Mouse (Mus musculus) kidney, postnatal 14 days (tissue): Measurements from ENCODE around the gene Gm21974.
"Not testable (repeated sequence)": the region's sequence is repeated elsewhere in the genome, so short reads cannot be mapped to it uniquely, and the experiment has no call there.

Experiments
- DNase-seq: peaks from one replicate; pipeline ENCODE4 v3.0.0; 2022; ENCODE audit warnings: mixed read lengths

Gm21974 gene

DNA sequence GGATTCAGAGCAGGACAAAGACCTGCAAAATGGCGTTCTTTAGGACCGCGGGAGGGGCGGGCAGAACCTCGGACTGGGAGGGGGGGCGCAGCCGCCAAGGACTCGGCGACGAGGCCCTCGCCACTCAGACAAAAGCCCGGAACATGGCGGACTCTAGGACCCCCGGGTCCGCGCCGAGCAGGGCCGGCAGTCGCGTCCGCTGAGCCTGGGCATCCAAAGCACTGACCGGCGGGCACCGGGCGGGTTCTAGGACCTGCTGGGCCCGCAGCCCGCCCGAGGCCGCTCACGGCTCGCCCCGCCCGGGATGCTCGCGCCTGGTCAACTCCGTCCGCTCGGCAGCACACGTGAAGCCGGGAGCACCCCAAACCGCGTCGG is 19.6 kb downstream of the Gm21974 start:
- DNase-seq: peak; percentile 96

DNA sequence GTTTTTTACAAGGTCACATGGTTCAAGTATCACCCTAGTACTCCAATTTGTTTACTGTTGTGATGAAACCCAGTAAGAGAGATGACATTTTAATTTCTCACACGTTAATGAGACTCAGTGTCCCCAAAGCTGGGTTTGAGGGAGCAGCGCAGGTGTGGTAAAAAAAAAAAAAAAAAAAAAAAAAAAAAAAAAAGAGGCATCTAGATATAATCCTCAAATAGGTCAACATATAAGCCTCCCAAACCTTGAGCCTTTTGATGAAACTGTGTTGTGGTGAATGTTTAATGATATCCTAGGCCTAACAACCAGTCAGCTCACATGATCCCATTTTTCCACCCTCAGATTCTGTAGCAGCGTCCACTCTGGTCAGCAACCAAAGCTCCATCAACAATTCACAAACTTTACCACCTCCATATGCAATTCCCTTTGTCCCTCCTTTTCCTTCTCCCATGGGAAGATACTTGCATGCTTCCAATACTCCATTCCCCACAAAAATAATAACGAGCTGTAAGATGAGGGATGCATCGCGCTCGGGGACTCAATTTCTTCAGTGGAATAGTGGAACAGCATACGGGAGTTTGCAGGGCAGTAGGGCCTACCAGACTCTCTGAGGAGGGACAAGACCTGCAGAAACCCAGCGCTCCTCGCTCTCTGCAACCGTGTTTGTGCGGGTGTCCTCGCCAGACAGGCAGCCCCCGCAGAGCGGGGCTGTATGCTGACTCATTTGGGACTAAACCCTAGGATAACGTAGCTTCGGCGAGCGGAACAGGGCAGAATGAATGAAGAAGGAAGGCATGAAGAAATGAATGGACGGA is 20.2 kb downstream of the Gm21974 start:
- DNase-seq: no peak

- no peak for DNase-seq
Observed at GRCm38 (mm10) chr7:127870136-127870821, 25.0 kb downstream of the Gm21974 start.

GRCm38 (mm10) chr7:127869149-127869810 is 26.0 kb downstream of the Gm21974 start:
- DNase-seq: peak; percentile 52

- DNase-seq: no peak
Observed at GRCm38 (mm10) chr7:127867641-127868040, 27.6 kb downstream of the Gm21974 start.

DNA sequence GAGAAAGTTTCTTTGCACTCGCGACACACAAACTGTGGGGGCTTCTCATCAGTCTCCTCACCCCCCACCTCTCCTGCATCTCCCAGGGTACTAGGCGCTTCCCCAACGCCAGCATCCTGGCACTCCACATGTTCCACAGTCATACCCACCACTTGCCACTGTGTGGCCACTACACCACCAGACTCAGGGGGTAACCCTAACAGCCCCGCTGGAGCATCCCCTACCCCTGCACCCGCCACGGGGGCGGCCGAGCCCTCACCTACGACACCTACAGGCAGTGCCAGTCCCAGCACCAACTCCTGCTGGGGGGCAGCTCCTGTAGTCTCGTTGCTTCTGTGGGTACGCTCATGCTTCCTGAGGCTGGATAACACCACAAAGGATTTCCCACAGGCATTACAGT is 28.8 kb downstream of the Gm21974 start:
- DNase-seq: no peak

GRCm38 (mm10) chr7:127858258-127858657 is 37.0 kb downstream of the Gm21974 start:
- DNase-seq: no peak

- DNase-seq: no peak
Observed at GRCm38 (mm10) chr7:127850906-127851305, 44.3 kb downstream of the Gm21974 start.

DNA sequence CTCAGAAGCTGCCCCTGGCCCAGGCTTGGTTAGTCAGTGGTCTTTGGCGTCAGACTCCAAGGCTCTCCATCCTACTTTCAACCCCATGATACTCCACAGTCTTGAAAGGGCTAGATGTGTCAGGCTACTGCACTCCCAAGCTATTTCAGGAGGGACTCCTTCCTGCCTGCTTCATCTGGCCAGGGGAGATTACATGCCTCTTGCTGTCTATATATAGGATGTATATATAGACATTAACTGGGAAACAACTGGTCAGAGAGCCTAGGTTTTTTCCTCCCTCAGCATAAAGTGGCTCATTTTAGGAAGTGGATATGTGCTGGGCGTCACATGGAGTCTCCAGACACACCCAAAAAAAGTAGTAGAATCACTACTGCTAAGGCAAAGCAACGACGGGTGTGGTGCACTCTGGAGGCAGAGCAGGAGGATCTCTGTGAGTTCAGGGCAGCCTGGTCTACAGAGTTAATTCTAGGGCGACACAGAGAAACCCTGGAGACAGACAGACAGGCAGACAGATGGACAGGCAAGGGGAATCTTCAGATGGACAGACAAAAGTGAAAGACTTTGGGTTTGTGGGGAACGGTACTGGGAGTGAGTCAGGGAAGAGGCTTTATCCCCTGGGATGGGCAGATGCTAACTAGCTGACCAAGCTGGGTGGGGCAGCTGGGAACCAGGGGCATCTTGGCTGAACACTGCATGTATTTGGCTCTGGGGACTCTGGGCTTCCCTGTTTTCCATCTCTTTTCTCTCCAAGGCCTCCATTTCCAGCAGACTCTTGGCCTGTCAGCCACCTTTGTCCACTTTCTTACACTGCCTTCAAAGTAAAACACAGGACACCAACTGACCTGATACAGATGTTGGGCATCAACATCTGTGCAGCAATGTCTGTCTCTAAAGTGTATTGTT is 45.0 kb downstream of the Gm21974 start:
- no peak for DNase-seq

- peak; percentile 91 for DNase-seq
Observed at GRCm38 (mm10) chr7:127842001-127842718, 53.1 kb downstream of the Gm21974 start.

DNA sequence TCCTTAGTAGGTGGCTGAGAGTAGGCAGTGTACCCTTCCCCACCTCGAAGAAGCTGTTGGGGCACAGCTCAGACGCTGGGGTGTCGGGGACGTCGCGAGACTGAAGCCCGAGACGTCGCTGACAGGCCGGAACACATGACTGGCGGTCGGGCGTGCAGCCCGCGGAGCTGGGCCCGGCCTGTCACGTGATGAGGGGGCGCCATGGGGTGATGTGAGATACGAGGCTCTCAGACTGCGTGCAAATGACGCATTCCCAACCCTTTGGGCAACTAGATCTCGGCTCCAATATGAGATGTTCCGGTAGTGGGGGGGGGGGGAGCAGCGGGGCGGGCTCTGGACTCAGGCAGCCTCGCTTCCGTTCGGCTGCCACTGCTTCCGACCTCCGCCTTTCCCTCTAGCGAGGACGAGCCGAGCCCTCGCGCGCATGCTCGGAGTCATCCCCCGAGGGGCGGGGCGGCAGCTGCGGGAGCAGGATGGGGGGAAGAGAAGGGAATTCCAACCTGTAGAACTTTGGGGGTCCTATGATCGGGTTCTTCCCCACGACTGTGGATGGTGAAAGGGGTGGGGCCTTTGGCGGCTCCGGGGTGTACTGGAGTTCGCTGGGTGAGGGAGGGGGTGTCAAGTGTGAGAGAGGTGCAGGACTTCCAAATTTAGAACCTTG is 53.8 kb downstream of the Gm21974 start:
- DNase-seq: peak; percentile 95

GRCm38 (mm10) chr7:127840886-127841285 is 54.4 kb downstream of the Gm21974 start:
- peak; percentile 65 for DNase-seq

DNA sequence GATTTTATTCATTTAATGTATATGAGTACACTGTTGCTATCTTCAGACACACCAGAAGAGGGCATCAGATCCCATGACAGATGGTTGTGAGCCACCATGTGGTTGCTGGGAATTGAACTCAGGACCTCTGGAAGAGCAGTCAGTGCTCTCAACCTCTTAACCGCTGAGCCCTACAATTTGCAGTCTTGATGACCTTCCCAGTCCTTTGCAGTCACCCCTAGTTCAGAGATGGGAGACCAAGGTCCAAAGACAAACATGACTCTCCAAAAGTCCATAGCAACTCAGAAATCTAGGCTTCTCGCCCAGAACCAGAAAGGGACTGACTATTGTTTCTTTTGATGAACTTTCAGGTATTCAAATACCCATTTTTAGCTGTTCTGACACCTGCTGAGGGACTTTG is 55.2 kb downstream of the Gm21974 start:
- DNase-seq: not testable (repeated sequence)

DNA sequence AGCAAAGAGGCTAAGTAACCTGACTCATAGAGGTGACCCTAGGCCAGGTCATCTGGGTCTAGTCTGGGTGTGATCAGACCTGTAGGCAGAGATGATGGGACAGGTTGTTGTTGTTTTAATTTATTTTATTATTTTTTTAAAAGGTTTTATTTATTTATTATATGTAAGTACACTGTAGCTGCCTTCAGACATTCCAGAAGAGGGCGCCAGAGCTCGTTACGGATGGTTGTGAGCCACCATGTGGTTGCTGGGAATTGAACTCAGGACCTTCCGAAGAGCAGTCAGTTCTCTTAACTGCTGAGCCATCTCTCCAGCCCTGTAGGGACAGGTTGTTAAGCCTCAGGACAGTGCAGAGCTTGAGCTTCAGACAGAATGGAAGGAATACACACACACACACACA is 57.4 kb downstream of the Gm21974 start:
- DNase-seq: not testable (repeated sequence)

- no peak for DNase-seq
Observed at GRCm38 (mm10) chr7:127837473-127837872, 57.8 kb downstream of the Gm21974 start.
